Mouse (Mus musculus): ENCODE results near the gene Gm17334.

Gm17334 gene

GRCm38 (mm10) chr11:53773087-53773486 is at the start of gene Gm17334:
TSS of gene Gm17334 (minus strand) at chr11:53773187.
- DNase-seq (ENCODE audit: low spot score in 2 of 2) = no peak

- DNase-seq (ENCODE audit: low spot score in 2 of 2) = no peak
Observed at GRCm38 (mm10) chr11:53821945-53822338, 49.0 kb upstream of the Gm17334 start.

GRCm38 (mm10) chr11:53821230-53821944 is 48.4 kb upstream of the Gm17334 start:
- DNase-seq (ENCODE audit: low spot score in 2 of 2) = no peak

GRCm38 (mm10) chr11:53820516-53821170 is 47.7 kb upstream of the Gm17334 start:
- no peak for DNase-seq (ENCODE audit: low spot score in 2 of 2)

- DNase-seq (ENCODE audit: low spot score in 2 of 2) = no peak
Observed at GRCm38 (mm10) chr11:53819511-53819910, 46.5 kb upstream of the Gm17334 start.

- DNase-seq (ENCODE audit: low spot score in 2 of 2) = no peak
Observed at GRCm38 (mm10) chr11:53818794-53819193, 45.8 kb upstream of the Gm17334 start.

- no peak for DNase-seq (ENCODE audit: low spot score in 2 of 2)
Observed at GRCm38 (mm10) chr11:53816841-53817375, 43.9 kb upstream of the Gm17334 start.

GRCm38 (mm10) chr11:53814810-53815209 is 41.8 kb upstream of the Gm17334 start:
- no peak for DNase-seq (ENCODE audit: low spot score in 2 of 2)

GRCm38 (mm10) chr11:53813001-53813868 is 40.2 kb upstream of the Gm17334 start:
- DNase-seq (ENCODE audit: low spot score in 2 of 2) = no peak

- DNase-seq (ENCODE audit: low spot score in 2 of 2) = no peak
Observed at GRCm38 (mm10) chr11:53811312-53811711, 38.3 kb upstream of the Gm17334 start.

GRCm38 (mm10) chr11:53810749-53811148 is 37.8 kb upstream of the Gm17334 start:
- DNase-seq (ENCODE audit: low spot score in 2 of 2) = no peak

GRCm38 (mm10) chr11:53810156-53810555 is 37.2 kb upstream of the Gm17334 start:
- DNase-seq (ENCODE audit: low spot score in 2 of 2) = no peak

- DNase-seq (ENCODE audit: low spot score in 2 of 2) = no peak
Observed at GRCm38 (mm10) chr11:53809354-53809753, 36.4 kb upstream of the Gm17334 start.

GRCm38 (mm10) chr11:53805786-53806185 is 32.8 kb upstream of the Gm17334 start:
- no peak for DNase-seq (ENCODE audit: low spot score in 2 of 2)

GRCm38 (mm10) chr11:53804569-53805344 is 31.8 kb upstream of the Gm17334 start:
- DNase-seq (ENCODE audit: low spot score in 2 of 2) = no peak

- no peak for DNase-seq (ENCODE audit: low spot score in 2 of 2)
Observed at GRCm38 (mm10) chr11:53803494-53803893, 30.5 kb upstream of the Gm17334 start.

- no peak for DNase-seq (ENCODE audit: low spot score in 2 of 2)
Observed at GRCm38 (mm10) chr11:53803093-53803492, 30.1 kb upstream of the Gm17334 start.

- no peak for DNase-seq (ENCODE audit: low spot score in 2 of 2)
Observed at GRCm38 (mm10) chr11:53800975-53801374, 28.0 kb upstream of the Gm17334 start.

- no peak for DNase-seq (ENCODE audit: low spot score in 2 of 2)
Observed at GRCm38 (mm10) chr11:53800036-53800435, 27.0 kb upstream of the Gm17334 start.

- no peak for DNase-seq (ENCODE audit: low spot score in 2 of 2)
Observed at GRCm38 (mm10) chr11:53798041-53798711, 25.2 kb upstream of the Gm17334 start.

All from urinary bladder, postnatal 4 days (tissue).